Mouse (Mus musculus): ENCODE results near the gene Polr2c. TPM values are rescaled to one million over a fixed set of nuclear protein-coding genes. Genes with fewer than 3 reads are reported as not detected.

Gene Polr2c
- polyA plus RNA-seq (2015; fragmentation: Nextera tagmentation; extraction: Ambion mirVana): 111 TPM in 2 replicates

DNA sequence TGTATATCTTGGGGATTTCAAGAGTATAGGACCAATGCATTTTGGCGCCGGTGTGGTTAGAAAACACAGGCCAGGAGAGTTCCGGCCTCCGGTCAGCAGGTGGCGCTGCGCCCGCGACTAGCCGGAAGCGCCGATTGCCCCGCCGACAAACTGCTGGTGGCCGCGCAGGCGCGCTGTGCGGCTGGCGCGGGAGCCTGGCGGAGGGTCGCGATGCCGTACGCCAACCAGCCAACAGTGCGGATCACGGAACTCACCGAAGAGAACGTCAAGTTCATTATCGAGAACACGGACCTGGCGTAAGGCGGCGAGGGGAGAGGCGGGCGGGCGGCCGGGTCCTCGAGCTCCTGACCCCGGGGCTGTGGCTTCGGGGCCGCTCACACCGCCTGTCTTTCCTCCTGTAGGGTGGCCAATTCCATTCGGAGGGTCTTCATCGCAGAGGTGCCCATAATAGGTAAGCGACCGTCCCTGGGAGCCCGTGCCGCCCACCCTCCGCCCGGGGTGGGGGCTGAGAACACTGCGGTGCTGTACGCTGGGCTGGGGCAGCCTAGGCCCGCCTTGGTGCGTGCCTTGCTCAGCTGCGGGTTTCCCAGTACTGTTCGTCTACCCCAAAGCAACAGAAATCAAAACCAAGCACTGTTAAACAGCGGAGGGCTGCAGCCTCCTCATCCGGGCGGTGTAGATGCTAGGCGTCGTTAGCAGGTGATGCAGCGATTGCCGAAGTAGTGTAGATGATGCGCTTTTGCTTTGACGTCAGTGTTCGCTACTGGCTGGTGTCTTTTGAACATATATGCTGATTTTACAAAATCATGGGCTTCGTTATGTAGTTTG, at the start of gene Polr2c:
Gene Polr2c, plus strand, starts transcription at position 105 of the 828 bp plus-strand sequence.
- no peaks in the 10 kb centered on the region for H3K27me3 ChIP-seq
- peaks cover 28% of the 10 kb centered on the region for H3K36me3 ChIP-seq
- H3K9ac ChIP-seq: peak within 1 kb of the TSS; percentile 97
- H3K4me2 ChIP-seq: peak within 1 kb of the TSS; percentile 64
- peak within 1 kb of the TSS; percentile 93 for H3K4me3 ChIP-seq
- WGBS: under 1% methylated on average over 68 of the region's 68 CpGs
- H3K27ac ChIP-seq (replicated peaks): peak within 1 kb of the TSS; percentile 81
- ATAC-seq (ENCODE audit: low FRiP score, low read depth): peak; percentile 84
- no peaks in the 10 kb centered on the region for H3K9me3 ChIP-seq
- peaks cover 19% of the 10 kb centered on the region for H3K4me1 ChIP-seq (replicated peaks)

DNA sequence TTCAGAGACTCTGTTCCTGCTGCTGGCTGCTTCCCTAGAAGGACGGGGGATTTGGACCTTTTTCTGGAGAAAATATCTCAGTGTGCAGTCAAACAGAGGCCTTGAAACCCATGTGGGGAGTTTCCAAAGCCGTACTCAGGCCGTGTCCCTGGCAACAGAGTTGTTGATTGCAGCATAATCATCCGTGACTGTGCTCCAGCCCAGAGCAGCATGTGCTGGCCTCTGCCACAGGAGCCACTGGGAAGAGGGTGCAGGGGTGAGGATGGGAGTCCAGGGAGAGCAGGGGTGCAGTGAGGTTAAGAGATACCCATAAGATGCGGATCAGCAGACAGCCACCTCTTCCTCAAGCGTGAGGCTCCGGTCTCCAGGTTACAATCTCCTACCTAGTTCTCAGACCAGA, 49.7 kb upstream of the Polr2c start:
- Histone ChIP-seq H3K4me2 (no peak overlapping the region), H3K4me3 (no peak overlapping the region), H3K4me1 (replicated peaks) (peaks cover 10% of the 10 kb centered on the region), H3K9me3 (no peaks in the 10 kb centered on the region), H3K9ac (no peak overlapping the region), H3K27me3 (no peaks in the 10 kb centered on the region), H3K36me3 (no peaks in the 10 kb centered on the region), H3K27ac (replicated peaks) (no peak overlapping the region)
- WGBS: 45% methylated on average over 7 of the region's 7 CpGs
- ATAC-seq (ENCODE audit: low FRiP score, low read depth): no peak

DNA sequence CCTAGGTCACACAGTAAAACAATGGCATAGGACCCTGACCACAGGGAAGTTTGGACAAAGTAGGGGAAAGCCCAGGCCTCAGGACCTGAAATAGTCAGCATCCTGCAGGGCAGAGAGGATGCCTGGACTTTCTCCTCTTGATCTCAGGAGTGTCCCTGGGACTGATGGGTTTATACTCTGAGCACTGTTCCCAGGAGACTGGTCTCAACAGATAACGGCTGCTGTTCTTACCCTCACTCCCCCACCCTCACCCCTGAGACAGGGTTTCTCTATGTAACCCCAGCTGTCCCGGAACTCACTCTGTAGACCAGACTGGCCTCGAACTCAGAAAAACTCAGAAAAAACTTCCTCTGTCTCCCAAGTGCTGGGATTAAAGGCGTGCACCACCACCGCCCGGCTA, 48.9 kb upstream of the Polr2c start:
- 84% methylated on average over 6 of the region's 6 CpGs for WGBS
- Histone ChIP-seq H3K4me3 (no peak overlapping the region), H3K9ac (no peak overlapping the region), H3K4me2 (no peak overlapping the region), H3K4me1 (replicated peaks) (peaks cover 12% of the 10 kb centered on the region), H3K27me3 (no peaks in the 10 kb centered on the region), H3K27ac (replicated peaks) (no peak overlapping the region), H3K9me3 (no peaks in the 10 kb centered on the region), H3K36me3 (no peaks in the 10 kb centered on the region)
- no peak for ATAC-seq (ENCODE audit: low FRiP score, low read depth)

DNA sequence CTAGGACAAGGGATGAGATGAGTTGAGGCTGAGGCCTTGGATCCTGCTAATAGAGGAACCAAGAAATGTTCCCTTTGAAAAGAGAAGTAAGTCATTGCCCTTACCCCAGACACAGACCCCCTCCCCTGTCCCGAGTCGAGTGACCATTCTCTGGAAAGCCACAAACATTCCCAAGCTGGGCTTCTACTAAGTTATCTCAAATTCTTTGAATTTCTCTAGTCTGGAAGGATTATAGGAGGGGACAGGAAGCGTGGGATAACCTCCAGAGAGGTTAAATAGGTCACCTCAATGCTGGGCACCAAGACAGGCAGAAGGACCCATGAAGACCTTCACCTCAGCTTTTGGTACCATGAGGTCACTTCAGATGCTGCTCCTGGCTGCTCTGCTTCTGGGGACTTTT, 47.1 kb upstream of the Polr2c start, which contains the start of gene Ccl17:
Gene Ccl17, plus strand, starts transcription at position 301 of the 400 bp plus-strand sequence.
- Histone ChIP-seq H3K9me3 (no peaks in the 10 kb centered on the region), H3K4me1 (replicated peaks) (peaks cover 12% of the 10 kb centered on the region), H3K27me3 (no peaks in the 10 kb centered on the region), H3K36me3 (no peaks in the 10 kb centered on the region), H3K27ac (replicated peaks) (no peak within 1 kb of the TSS), H3K9ac (no peak within 1 kb of the TSS), H3K4me3 (no peak within 1 kb of the TSS), H3K4me2 (no peak within 1 kb of the TSS)
- 85% methylated on average over 3 of the region's 3 CpGs for WGBS
- ATAC-seq (ENCODE audit: low FRiP score, low read depth): no peak

DNA sequence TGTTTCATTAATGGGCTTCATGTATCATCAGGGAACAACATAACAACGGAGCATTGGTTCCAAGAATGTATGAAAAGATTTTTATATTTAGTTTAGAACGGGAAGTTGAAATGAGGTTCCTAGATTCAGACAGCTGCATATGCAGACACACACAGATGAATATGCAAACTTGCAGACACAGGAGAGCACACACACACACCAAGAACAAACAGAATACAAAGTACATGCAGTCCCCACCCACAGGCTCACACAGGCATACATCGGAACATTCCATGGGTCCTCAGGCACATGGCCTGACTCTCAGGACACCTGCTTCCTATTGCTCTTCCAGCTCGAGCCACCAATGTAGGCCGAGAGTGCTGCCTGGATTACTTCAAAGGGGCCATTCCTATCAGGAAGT, 46.4 kb upstream of the Polr2c start:
- Histone ChIP-seq H3K9me3 (no peaks in the 10 kb centered on the region), H3K4me2 (no peak overlapping the region), H3K4me3 (no peak overlapping the region), H3K27me3 (no peaks in the 10 kb centered on the region), H3K27ac (replicated peaks) (no peak overlapping the region), H3K36me3 (no peaks in the 10 kb centered on the region), H3K9ac (no peak overlapping the region), H3K4me1 (replicated peaks) (peaks cover 12% of the 10 kb centered on the region)
- WGBS: 89% methylated on average over 5 of the region's 5 CpGs
- ATAC-seq (ENCODE audit: low FRiP score, low read depth): no peak

DNA sequence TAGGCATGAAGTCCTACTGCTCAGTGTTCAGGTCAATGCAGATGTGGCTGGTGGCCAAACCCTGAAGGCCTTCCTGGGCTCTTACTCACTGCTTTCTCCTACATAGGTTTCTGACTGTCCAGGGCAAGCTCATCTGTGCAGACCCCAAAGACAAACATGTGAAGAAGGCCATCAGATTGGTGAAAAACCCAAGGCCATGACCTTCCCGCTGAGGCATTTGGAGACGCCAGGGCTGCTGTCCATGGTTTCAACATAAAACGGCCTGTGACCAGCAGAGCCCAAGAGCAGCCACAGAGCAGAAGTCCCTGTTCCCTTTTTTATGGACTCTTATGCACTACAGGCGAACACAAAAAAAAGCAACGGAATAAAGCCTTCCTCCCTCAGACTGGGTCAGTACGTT, 45.6 kb upstream of the Polr2c start:
- WGBS: 83% methylated on average over 6 of the region's 6 CpGs
- H3K36me3 ChIP-seq: no peaks in the 10 kb centered on the region
- H3K27ac ChIP-seq (replicated peaks): no peak overlapping the region
- H3K4me1 ChIP-seq (replicated peaks): peaks cover 12% of the 10 kb centered on the region
- H3K27me3 ChIP-seq: no peaks in the 10 kb centered on the region
- H3K9me3 ChIP-seq: no peaks in the 10 kb centered on the region
- H3K4me3 ChIP-seq: no peak overlapping the region
- H3K9ac ChIP-seq: no peak overlapping the region
- ATAC-seq (ENCODE audit: low FRiP score, low read depth): no peak
- no peak overlapping the region for H3K4me2 ChIP-seq

DNA sequence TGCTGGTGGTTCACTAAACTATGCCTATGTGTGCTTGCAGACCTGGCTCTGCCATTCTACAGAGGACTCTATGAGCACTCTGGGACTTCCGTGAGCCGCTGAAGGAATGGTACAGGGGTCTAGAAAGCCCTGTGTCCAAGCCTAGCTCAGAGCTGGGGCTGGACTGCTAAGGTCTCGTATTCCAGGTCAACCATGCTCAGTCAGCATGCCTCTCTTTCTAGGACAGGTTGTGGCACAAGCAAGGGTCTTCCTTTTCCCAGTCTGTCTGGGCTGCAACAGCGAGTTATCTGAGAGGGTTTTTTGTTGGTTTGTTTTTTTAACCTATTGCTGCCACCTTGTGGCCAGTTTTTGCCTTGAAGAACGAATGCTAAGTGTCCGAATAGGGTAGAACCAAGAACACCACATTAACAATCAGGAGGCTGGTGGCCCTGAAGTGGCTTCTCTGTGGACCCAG, 44.6 kb upstream of the Polr2c start:
- Histone ChIP-seq H3K27me3 (no peaks in the 10 kb centered on the region), H3K4me3 (peak overlapping the region; percentile 26), H3K4me2 (peak overlapping the region; percentile 51), H3K4me1 (replicated peaks) (peaks cover 8% of the 10 kb centered on the region), H3K9me3 (no peaks in the 10 kb centered on the region), H3K9ac (peak overlapping the region; percentile 38; the same call in 1 of the 2 replicates), H3K36me3 (no peaks in the 10 kb centered on the region), H3K27ac (replicated peaks) (peak overlapping the region; percentile 81)
- 26% methylated on average over 6 of the region's 6 CpGs for WGBS
- peak; percentile 89 for ATAC-seq (ENCODE audit: low FRiP score, low read depth)

DNA sequence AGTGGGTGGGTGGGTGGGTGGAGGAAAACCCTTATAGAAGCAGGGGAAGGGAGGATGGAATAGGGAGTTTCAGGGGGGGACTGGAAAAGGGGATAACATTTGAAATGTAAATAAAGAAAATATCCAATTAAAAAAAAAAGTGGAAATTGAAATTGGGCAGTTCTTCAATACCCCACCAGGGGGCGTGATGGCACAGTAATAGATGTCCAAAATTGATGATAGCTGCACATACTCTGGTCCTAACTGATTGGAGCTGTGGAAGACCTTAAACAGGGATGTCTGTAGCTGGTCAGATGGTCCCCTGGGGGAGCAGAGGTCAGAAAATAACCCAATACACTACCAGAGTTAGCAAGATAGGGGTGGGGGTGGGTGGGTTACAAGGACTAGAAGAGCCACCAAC, 42.7 kb upstream of the Polr2c start:
- H3K4me1 ChIP-seq (replicated peaks): peaks cover 8% of the 10 kb centered on the region
- ATAC-seq (ENCODE audit: low FRiP score, low read depth): no peak
- 0% methylated on average over 1 of the region's 1 CpGs for WGBS

DNA sequence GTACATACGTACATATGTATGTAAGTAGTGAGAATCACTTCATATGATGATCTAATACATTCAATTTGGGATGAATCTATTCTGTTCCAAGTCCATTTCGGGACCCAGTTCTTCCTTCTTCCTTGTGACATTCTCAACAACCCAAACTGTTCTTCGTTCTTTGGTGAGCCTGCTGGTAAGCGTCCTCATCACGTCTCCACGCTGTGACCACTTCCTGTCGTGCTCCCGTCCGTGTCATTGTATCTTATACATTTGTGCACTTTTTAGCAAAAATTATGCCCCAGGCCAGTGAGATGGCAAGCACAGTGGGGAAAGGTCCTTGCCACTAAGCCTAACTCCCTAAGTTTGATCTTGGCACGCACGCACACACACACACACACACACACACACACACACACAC, 39.3 kb upstream of the Polr2c start:
- ATAC-seq (ENCODE audit: low FRiP score, low read depth): no peak
- Histone ChIP-seq H3K27me3 (no peaks in the 10 kb centered on the region), H3K4me2 (no peak overlapping the region), H3K4me3 (no peak overlapping the region), H3K27ac (replicated peaks) (no peak overlapping the region), H3K36me3 (peaks cover 14% of the 10 kb centered on the region; the same call in 1 of the 2 replicates), H3K4me1 (replicated peaks) (no peaks in the 10 kb centered on the region), H3K9ac (no peak overlapping the region), H3K9me3 (no peaks in the 10 kb centered on the region)
- WGBS: 93% methylated on average over 11 of the region's 11 CpGs

More for the DNA sequence above, 42.7 kb upstream of the Polr2c start:
- no peak overlapping the region for H3K4me2 ChIP-seq
- H3K9ac ChIP-seq: no peak overlapping the region
- H3K27me3 ChIP-seq: no peaks in the 10 kb centered on the region
- no peak overlapping the region for H3K27ac ChIP-seq (replicated peaks)
- no peaks in the 10 kb centered on the region for H3K36me3 ChIP-seq
- no peaks in the 10 kb centered on the region for H3K9me3 ChIP-seq
- no peak overlapping the region for H3K4me3 ChIP-seq

DNA sequence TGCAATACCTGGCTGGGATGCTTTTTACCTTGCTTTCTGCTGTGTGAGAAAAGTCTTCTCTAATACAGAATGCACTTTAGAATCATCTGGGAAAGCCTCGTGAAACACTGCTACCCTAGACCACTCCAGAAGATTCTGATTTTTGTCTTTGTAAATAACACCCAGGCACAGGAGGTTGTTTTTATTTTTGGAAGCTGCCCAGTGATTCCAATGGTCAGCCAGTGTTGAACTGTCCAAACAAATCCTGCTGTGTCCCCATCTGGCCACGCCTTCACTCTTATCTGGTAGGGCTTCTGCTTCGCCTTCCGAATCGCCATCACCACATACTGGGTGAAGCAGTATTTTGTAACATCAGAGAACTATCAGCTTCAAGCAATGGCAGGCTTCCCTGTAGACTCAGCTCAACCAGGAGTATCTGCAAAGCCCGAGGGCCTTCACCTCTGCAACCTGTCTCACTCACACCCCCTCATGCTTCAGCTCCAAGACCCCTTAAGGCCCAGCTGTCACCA, 37.5 kb upstream of the Polr2c start:
- Histone ChIP-seq H3K36me3 (peaks cover 19% of the 10 kb centered on the region), H3K4me1 (replicated peaks) (no peaks in the 10 kb centered on the region), H3K4me3 (no peak overlapping the region), H3K27me3 (no peaks in the 10 kb centered on the region), H3K9me3 (no peaks in the 10 kb centered on the region), H3K4me2 (no peak overlapping the region), H3K27ac (replicated peaks) (no peak overlapping the region), H3K9ac (no peak overlapping the region)
- ATAC-seq (ENCODE audit: low FRiP score, low read depth): no peak
- WGBS: 86% methylated on average over 6 of the region's 6 CpGs

DNA sequence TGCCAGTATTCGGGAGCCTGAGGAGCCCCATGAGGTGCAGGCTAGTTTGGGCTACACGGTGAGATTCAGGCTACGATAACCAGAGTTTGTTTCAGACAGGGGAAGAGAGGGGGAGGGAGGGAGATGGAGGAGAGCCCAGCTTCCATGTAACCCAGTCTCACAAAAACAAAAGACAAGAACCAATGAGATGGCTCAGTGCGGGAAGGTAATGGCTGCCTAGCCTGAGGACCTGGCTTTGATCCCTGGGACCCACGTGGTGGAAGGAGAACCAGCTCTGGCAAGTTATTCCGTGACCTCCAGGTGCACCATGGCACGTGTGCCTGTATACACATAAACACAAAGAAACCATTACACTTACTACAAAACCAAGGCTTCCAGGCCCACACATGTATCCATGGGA, 36.7 kb upstream of the Polr2c start:
- no peaks in the 10 kb centered on the region for H3K9me3 ChIP-seq
- no peaks in the 10 kb centered on the region for H3K4me1 ChIP-seq (replicated peaks)
- H3K36me3 ChIP-seq: peaks cover 24% of the 10 kb centered on the region
- H3K4me3 ChIP-seq: no peak overlapping the region
- H3K9ac ChIP-seq: no peak overlapping the region
- no peak for ATAC-seq (ENCODE audit: low FRiP score, low read depth)
- H3K27ac ChIP-seq (replicated peaks): no peak overlapping the region
- no peak overlapping the region for H3K4me2 ChIP-seq
- 90% methylated on average over 7 of the region's 7 CpGs for WGBS
- no peaks in the 10 kb centered on the region for H3K27me3 ChIP-seq

DNA sequence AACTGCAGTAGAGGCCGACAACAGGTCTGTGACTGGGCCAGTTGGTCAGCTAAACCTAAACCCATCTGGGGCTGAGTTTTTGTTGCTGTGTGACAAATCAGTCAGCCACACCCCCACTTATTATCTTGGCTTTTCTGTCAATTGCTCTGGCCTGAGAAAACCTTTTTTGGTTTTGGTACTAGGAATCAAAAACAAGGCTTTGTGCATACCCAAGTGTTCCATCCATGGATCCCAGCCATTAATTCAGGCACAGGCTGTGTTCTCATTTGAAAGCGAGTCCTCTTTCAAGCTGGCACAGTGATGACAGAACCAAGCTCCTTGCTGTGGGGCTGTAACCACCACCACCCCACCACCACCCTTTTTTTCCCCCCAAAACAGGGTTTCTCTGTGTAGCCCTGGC, 35.9 kb upstream of the Polr2c start:
- WGBS: 94% methylated on average over 2 of the region's 2 CpGs
- Histone ChIP-seq H3K4me3 (no peak overlapping the region), H3K4me1 (replicated peaks) (no peaks in the 10 kb centered on the region), H3K36me3 (peaks cover 32% of the 10 kb centered on the region), H3K9me3 (no peaks in the 10 kb centered on the region), H3K9ac (no peak overlapping the region), H3K4me2 (no peak overlapping the region), H3K27me3 (no peaks in the 10 kb centered on the region), H3K27ac (replicated peaks) (no peak overlapping the region)
- no peak for ATAC-seq (ENCODE audit: low FRiP score, low read depth)

All from hindbrain, embryonic 15.5 days (tissue).